Mouse (Mus musculus) small intestine, adult 2 months (tissue): Measurements from ENCODE around the gene Hs1bp3.

Experiments
- CTCF ChIP-seq: fragments of 200-500 bp; IDR thresholded peaks from 2 replicates; pipeline ENCODE4 v1.5.1; 2012; ENCODE audit warnings: low read depth, mild to moderate bottlenecking, control low read depth, inconsistent platforms, low read length, moderate library complexity, mixed read lengths; ENCODE audit not compliant: insufficient replicate concordance, insufficient read length; ENCODE audit errors: extremely low read depth
- POLR2A ChIP-seq: fragments of 200-500 bp; IDR thresholded peaks from 2 replicates; pipeline ENCODE4 v1.6.1; 2012; ENCODE audit warnings: low read depth, mild to moderate bottlenecking, control low read depth, inconsistent platforms, low read length, moderate library complexity

- TF ChIP-seq POLR2A (no peak), CTCF (no peak)
These were observed 23.7 kb upstream of the Hs1bp3 start for GRCm38 (mm10) chr12:8289499-8289898.
